8 mouse cellular contexts compared by ENCODE assay signal in the genomic region with DNA sequence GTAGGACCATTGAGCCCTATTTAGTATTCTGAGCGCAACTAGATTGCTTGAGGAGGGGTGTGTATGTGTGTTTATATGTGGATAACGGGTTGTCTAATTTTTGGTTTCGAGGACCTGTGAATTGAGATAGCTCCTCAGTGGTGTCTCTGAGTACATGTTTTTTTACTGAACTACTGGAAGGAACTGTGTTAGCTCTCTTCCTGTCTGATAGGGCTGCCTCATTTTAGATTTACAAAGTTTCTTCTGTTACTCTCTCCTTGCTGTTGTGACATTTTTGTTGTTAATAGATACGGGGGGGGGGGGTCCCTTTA. TPM values are rescaled to one million over a fixed set of nuclear protein-coding genes. Genes with fewer than 3 reads are reported as not detected.
DNase-seq lines count a peak whose midpoint lies in the region; ATAC-seq and TF ChIP-seq lines count a peak whose summit lies in the region.

No protein-coding gene starts in this region.

- intact Hi-C loops in heart, adult 2 months (cut with DNase I): loop anchor here (10.0 kb wide), 1 partner anchor 411 kb away; a partner anchor contains a TSS
- intact Hi-C loops in heart, postnatal 10 days (cut with DNase I): loop anchor here (10.0 kb wide), 1 partner anchor 411 kb away; a partner anchor contains a TSS

- in situ Hi-C loops in CH12.LX (cut with MboI; ENCODE audit: low pct_ligation_motif_present, low pct_unique_long_range_greater_than_20kb, low sequenced_read_pairs): no loop called here

- peaks cover 2% of the 10 kb centered on the region for H3K79me2 ChIP-seq in heart, adult 2 months (replicated peaks; ENCODE audit: control insufficient read depth, insufficient read depth, low read length)
- peaks cover 17% of the 10 kb centered on the region for H3K79me2 ChIP-seq in CH12.LX (replicated peaks; ENCODE audit: control insufficient read depth, extremely low read depth, insufficient read depth, poor library complexity, severe bottlenecking)

- H3K36me3 ChIP-seq in heart, adult 2 months (ENCODE audit: control insufficient read depth, insufficient read depth, low read length): no peaks in the 10 kb centered on the region; the same call in none of the 2 replicates
- H3K36me3 ChIP-seq in CH12.LX (replicated peaks in 1 of 2; ENCODE audit: control insufficient read depth in 1 of 2, insufficient read depth in 1 of 2, low read length in 1 of 2): peaks cover 20 to 36% of the 10 kb centered on the region in 2 experiments
- H3K36me3 ChIP-seq in forebrain, embryonic 14.5 days (ENCODE audit: control insufficient read depth, insufficient read depth, low read length): peaks cover 25% of the 10 kb centered on the region
- peaks cover 29% of the 10 kb centered on the region for H3K36me3 ChIP-seq in liver, postnatal 0 days (replicated peaks; ENCODE audit: insufficient read depth, low read length)

- 23% methylated on average over 4 of the region's 4 CpGs for WGBS in heart, adult 2 months
- WGBS in forebrain, embryonic 14.5 days: 32% methylated on average over 4 of the region's 4 CpGs
- WGBS in liver, postnatal 0 days (ENCODE audit: insufficient replicate concordance): 22% methylated on average over 4 of the region's 4 CpGs

- no peak overlapping the region for H3K27ac ChIP-seq in heart, adult 2 months
- no peak overlapping the region for H3K27ac ChIP-seq in CH12.LX (ENCODE audit: insufficient read depth, low read depth)
- H3K27ac ChIP-seq in forebrain, embryonic 14.5 days (ENCODE audit: low read depth, low read length): no peak overlapping the region
- H3K27ac ChIP-seq in liver, postnatal 0 days (ENCODE audit: low read depth): peak overlapping the region; percentile 97

- peak overlapping the region; percentile 97 for H3K4me2 ChIP-seq in CH12.LX (ENCODE audit: insufficient read depth, low read depth, poor library complexity, severe bottlenecking)
- peak overlapping the region; percentile 97 for H3K4me2 ChIP-seq in forebrain, embryonic 14.5 days (ENCODE audit: low read length)
- peak overlapping the region; percentile 81 for H3K4me2 ChIP-seq in liver, postnatal 0 days (ENCODE audit: low read depth, low read length)

- no peak for ATAC-seq in forebrain, embryonic 14.5 days
- ATAC-seq in liver, postnatal 0 days: peak; percentile 6; the same call in 1 of the 2 replicates

- dilution Hi-C loops in CH12.LX (cut with MboI; ENCODE audit: extremely low pct_ligation_motif_present, extremely low pct_unique_long_range_greater_than_20kb, low sequenced_read_pairs): no loop called here

- no peaks in the 10 kb centered on the region for H3K9me3 ChIP-seq in CH12.LX (replicated peaks; ENCODE audit: low read length)
- no peaks in the 10 kb centered on the region for H3K9me3 ChIP-seq in forebrain, embryonic 14.5 days (replicated peaks; ENCODE audit: control insufficient read depth, low read length)
- no peaks in the 10 kb centered on the region for H3K9me3 ChIP-seq in liver, postnatal 0 days (ENCODE audit: low read length)

- H3K9ac ChIP-seq in heart, adult 2 months (ENCODE audit: low read depth, low read length): no peak overlapping the region; the same call in 1 of the 2 replicates
- peak overlapping the region; percentile 97 for H3K9ac ChIP-seq in CH12.LX (ENCODE audit: insufficient read depth, low read depth)
- H3K9ac ChIP-seq in forebrain, embryonic 14.5 days (ENCODE audit: low read length): peak overlapping the region; percentile 89
- peak overlapping the region; percentile 97 for H3K9ac ChIP-seq in liver, postnatal 0 days (replicated peaks)

- no peak for DNase-seq in heart, adult 2 months
- DNase-seq in heart, postnatal 10 days: no peak
- DNase-seq in CH12.LX (ENCODE audit: extremely low read depth): peak; percentile 3
- no peak for DNase-seq in forebrain, embryonic 14.5 days (ENCODE audit: low spot score)
- no peak for DNase-seq in liver, postnatal 0 days
- DNase-seq in retina, postnatal 1 day: no peak
- no peak for DNase-seq in layer of hippocampus, postnatal 14 days (ENCODE audit: low spot score in 2 of 2)
- no peak for DNase-seq in urinary bladder, postnatal 14 days (ENCODE audit: low spot score)

- no peak for TF ChIP-seq CTCF in heart, adult 2 months (IDR thresholded peaks at IDR 0.05)
- no peak for TF ChIP-seq CTCF in CH12.LX (conservative IDR thresholded peaks at IDR 0.05 in 1 of 2, IDR thresholded peaks at IDR 0.05 in 1 of 2; ENCODE audit: low read depth in 2 of 2, low read length in 2 of 2)
- no peak for TF ChIP-seq CTCF in liver, postnatal 0 days (IDR thresholded peaks at IDR 0.05; ENCODE audit: low read depth)

- H3K27me3 ChIP-seq in heart, adult 2 months (ENCODE audit: control insufficient read depth, insufficient read depth, low read length): no peaks in the 10 kb centered on the region
- no peaks in the 10 kb centered on the region for H3K27me3 ChIP-seq in CH12.LX (replicated peaks)
- H3K27me3 ChIP-seq in forebrain, embryonic 14.5 days (replicated peaks; ENCODE audit: control insufficient read depth, insufficient read depth, low read length): no peaks in the 10 kb centered on the region; the same call in 1 of the 2 replicates
- 0 out of 2 replicates have a peak, but pooled peaks cover 3% of the 10 kb centered on the region for H3K27me3 ChIP-seq in liver, postnatal 0 days (ENCODE audit: insufficient read depth, low read length)

- TF ChIP-seq RAD21 in CH12.LX (IDR thresholded peaks at IDR 0.05; ENCODE audit: low read depth, low read length): no peak

- H3K4me1 ChIP-seq in heart, adult 2 months (ENCODE audit: control insufficient read depth, insufficient read depth, low read length): peaks cover 2% of the 10 kb centered on the region
- peaks cover 0 to 20% of the 10 kb centered on the region in 2 experiments; a peak in 2 of 4 replicates for H3K4me1 ChIP-seq in CH12.LX (ENCODE audit: control insufficient read depth in 1 of 2, insufficient read depth in 2 of 2)
- peaks cover 12% of the 10 kb centered on the region for H3K4me1 ChIP-seq in forebrain, embryonic 14.5 days (ENCODE audit: control insufficient read depth, insufficient read depth, low read length)
- H3K4me1 ChIP-seq in liver, postnatal 0 days (ENCODE audit: insufficient read depth): peaks cover 16% of the 10 kb centered on the region

- no peak for TF ChIP-seq POLR2A in heart, adult 2 months (IDR thresholded peaks at IDR 0.05; ENCODE audit: insufficient read depth, low read depth, low read length)
- no peak for TF ChIP-seq POLR2A in CH12.LX (IDR thresholded peaks at IDR 0.05; ENCODE audit: low read depth, low read length)

- TF ChIP-seq EP300 in heart, adult 2 months (IDR thresholded peaks at IDR 0.05; ENCODE audit: insufficient read depth, low read depth, low read length): no peak
- no peak for TF ChIP-seq EP300 in CH12.LX (IDR thresholded peaks at IDR 0.05; ENCODE audit: low read length)
- no peak for TF ChIP-seq EP300 in liver, postnatal 0 days (IDR thresholded peaks at IDR 0.05; ENCODE audit: low read depth)

- H3K4me3 ChIP-seq in heart, adult 2 months: peak overlapping the region; percentile 74
- H3K4me3 ChIP-seq in CH12.LX (replicated peaks in 1 of 3; ENCODE audit: low read depth in 2 of 3, low read length in 2 of 3, poor library complexity in 1 of 3): peak overlapping the region; percentile 79 to 94 (median 79)
- peak overlapping the region; percentile 61 for H3K4me3 ChIP-seq in forebrain, embryonic 14.5 days (ENCODE audit: low read depth, low read length)
- peak overlapping the region; percentile 92 for H3K4me3 ChIP-seq in liver, postnatal 0 days (ENCODE audit: low read depth, low read length)

TF ChIP-seq in CH12.LX, 34 proteins besides CTCF, POLR2A, EP300 and RAD21:
- TF ChIP-seq CHD1 (IDR thresholded peaks at IDR 0.05; ENCODE audit: low read depth, low read length) (0 out of 2 replicates have a peak, but pooled peaks have one; percentile 36), BHLHE40 (IDR thresholded peaks at IDR 0.05; ENCODE audit: low read depth, low read length) (no peak), MAZ (IDR thresholded peaks at IDR 0.05; ENCODE audit: low read depth, low read length) (no peak)

RNA-seq across cellular contexts. Expression of a gene that starts 1.1 kb away (rescaled TPM):
- 100 to 1,000 TPM; 161 to 168 TPM for total RNA-seq in heart, adult 2 months (2021)
- polyA plus RNA-seq in heart, adult 2 months (2012; rRNA removed): 74.6 and 167 TPM in 2 replicates
- 100 to 1,000 TPM; 203 to 210 TPM for total RNA-seq in heart, postnatal 10 days (2021)
- total RNA-seq in CH12.LX (2012; rRNA removed) (90.7 and 95.3 TPM in 2 replicates), CH12.LX (2014; rRNA removed) (169 and 210 TPM in 2 replicates)
- 155 and 232 TPM in 2 replicates for polyA plus RNA-seq in CH12.LX (2012; ENCODE audit: insufficient read length, low read depth)
- polyA plus RNA-seq in forebrain, embryonic 14.5 days (2014; fragmentation: Nextera tagmentation; extraction: Ambion mirVana): 462 and 492 TPM in 2 replicates
- polyA plus RNA-seq in liver, postnatal 0 days (2015; fragmentation: Nextera tagmentation; extraction: Ambion mirVana): 125 and 130 TPM in 2 replicates
- 100 to 1,000 TPM; 248 to 260 TPM for total RNA-seq in layer of hippocampus, postnatal 14 days (2021)

RNA-seq across cellular contexts. Expression of a gene that starts 42.4 kb away (rescaled TPM):
- not detected for total RNA-seq in heart, adult 2 months (2021)
- not detected in 2 replicates for polyA plus RNA-seq in heart, adult 2 months (2012; rRNA removed)
- not detected for total RNA-seq in heart, postnatal 10 days (2021)
- total RNA-seq in CH12.LX (2012; rRNA removed) (not detected in 2 replicates), CH12.LX (2014; rRNA removed) (not detected in 2 replicates)
- polyA plus RNA-seq in CH12.LX (2012; ENCODE audit: insufficient read length, low read depth): not detected in 2 replicates
- polyA plus RNA-seq in forebrain, embryonic 14.5 days (2014; fragmentation: Nextera tagmentation; extraction: Ambion mirVana): not detected in 2 replicates
- polyA plus RNA-seq in liver, postnatal 0 days (2015; fragmentation: Nextera tagmentation; extraction: Ambion mirVana): not detected in 2 replicates
- not detected for total RNA-seq in layer of hippocampus, postnatal 14 days (2021)

RNA-seq across cellular contexts. Expression of a gene that starts 45.2 kb away (rescaled TPM):
- not detected for total RNA-seq in heart, adult 2 months (2021)
- polyA plus RNA-seq in heart, adult 2 months (2012; rRNA removed): not detected in 2 replicates
- not detected for total RNA-seq in heart, postnatal 10 days (2021)
- not detected in 2 replicates for total RNA-seq in CH12.LX (2012; rRNA removed)
- total RNA-seq in CH12.LX (2014; rRNA removed): not detected in 2 replicates
- not detected in 2 replicates for polyA plus RNA-seq in CH12.LX (2012; ENCODE audit: insufficient read length, low read depth)
- not detected in 2 replicates for polyA plus RNA-seq in forebrain, embryonic 14.5 days (2014; fragmentation: Nextera tagmentation; extraction: Ambion mirVana)
- not detected in 2 replicates for polyA plus RNA-seq in liver, postnatal 0 days (2015; fragmentation: Nextera tagmentation; extraction: Ambion mirVana)
- total RNA-seq in layer of hippocampus, postnatal 14 days (2021): not detected
